Mouse (Mus musculus) thymus, postnatal 4 days (tissue): ENCODE measurements around the gene Max.

Experiments used
- DNase-seq: peaks from one replicate; pipeline ENCODE4 v3.0.0; 2021

Gene Max

DNA sequence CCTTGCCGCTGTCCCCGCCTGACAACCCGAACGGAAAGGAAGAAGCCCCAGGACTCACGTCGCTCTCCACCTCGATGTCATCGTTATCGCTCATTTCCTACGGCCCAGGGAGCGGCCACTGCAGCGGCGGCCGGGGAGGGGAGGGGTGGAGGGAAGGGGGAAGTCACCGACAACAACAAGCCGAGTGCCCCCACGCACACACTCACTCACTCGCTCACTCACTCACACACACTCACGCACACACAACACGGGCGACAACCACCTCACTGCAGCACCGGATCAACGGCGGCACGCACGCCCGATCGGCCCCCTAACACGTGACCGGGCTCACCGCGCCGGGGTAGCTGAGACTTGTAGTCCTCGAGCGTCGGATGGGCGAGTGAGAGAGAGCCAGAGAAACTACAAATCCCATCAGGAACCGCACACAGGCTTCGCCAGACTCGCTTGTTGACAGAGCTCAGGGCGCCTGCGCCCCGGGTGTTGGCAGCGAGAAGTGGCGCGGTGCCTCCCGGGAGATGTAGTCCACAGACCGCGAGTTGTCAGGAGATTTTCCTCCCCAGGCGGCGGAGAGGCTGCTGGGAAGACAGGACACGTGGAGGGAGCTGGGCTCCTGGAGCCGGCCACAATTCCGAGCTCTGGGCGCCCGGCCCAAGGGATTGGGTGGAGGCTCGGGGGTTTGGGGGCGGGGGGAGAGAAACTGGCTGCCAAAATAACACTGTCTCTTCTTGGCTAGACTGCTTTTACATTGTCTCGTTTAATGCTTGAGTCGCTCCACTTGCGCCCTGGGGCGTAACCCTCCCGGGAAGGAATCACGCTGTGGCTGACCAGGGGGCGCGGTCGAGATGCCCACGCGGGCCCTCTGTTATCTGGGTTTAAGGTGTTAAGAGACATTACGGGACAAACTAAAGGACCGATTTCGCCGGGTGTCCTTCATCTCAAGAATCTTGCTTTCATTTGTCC lies at the start of gene Max:
Max (minus strand) TSS at position 270 of the 960 bp plus-strand sequence.
- peak; percentile 95 for DNase-seq

DNA sequence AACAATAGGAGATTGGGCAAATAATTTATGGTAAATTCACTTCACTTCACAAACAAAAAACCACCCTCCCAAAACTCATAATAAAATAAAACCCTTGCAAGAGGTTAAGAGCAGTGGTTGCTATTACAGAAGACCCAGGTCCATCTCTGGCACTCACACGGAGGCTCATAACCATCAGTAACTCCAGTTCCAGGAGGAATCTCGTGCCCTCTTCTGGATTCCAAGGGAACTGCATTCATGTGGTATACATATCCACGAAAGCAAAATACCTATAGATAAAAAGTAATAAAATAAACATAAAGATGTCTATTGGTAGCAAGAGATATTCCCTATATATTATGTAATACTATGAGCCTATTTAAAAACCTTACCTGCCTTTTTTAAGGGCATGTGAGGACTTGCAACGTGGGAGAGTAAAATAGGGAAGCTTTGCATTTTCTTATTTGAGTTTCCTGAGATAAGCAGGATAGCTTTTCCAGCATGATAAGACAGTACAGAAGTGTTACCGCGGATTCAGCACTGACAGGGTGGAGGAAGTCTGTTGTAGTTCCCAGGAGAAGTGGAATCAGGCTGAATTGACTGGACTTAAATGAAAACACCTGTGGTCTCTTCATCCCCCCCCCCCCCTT lies 49.2 kb upstream of the Max start:
- DNase-seq, result no peak

DNA sequence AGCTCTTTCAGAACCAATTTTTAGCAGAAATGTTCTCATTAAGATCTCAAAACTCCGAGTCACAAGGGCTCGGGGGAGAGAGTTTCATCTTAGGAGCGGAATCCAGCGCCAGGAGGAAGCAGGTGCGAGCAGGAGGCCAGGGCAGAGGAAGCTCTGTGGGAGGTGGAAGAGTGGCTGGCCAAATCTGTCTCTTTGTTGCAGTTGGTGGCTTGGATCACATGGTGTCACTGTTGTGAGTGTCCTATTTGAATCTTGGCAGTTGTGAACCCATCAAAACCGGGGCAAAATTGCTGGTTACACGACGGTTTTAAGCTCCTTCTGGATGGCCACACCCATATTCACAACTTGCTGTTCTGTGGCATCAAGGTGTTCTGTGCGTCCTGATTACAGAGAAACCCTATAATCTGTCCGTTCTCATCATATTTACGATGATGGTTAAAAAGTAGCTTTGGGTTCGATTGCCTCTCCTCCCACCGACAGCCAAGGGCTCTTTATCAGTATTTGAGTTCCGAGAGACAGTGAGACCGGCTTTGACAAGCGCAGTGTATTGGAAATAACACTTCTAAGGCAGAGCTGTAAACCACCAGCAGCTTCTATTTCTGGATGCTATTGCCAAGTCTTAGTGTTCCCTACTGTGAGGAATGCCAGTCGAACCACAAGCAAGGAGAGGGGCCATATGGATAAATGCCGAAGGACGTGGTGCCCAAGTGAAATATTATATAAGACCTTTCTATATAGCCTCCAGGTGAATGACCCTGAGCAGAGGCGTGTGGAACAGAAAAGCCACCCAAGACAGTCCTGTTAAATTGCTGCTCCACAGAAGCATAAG lies 47.4 kb upstream of the Max start:
- DNase-seq, result peak; percentile 63

DNA sequence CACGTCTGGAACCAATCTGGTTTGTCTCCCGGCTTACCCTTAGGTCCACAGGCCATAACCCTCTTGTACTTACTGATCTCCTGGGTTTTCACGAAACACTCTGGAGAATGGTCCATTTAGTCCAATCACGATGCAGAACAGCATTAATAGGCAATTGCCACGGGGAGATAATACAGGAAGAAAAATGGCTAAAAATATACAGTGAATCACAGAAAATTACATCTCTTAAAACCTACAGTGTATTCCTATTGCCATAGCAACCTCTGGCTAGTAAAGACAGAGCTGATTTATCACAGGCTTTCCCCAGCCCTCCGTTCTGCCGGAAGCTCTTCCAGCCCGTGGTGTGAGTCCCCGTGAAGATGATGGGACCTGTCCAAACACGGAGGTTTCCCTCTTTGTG lies 42.9 kb upstream of the Max start:
- no peak for DNase-seq

DNA sequence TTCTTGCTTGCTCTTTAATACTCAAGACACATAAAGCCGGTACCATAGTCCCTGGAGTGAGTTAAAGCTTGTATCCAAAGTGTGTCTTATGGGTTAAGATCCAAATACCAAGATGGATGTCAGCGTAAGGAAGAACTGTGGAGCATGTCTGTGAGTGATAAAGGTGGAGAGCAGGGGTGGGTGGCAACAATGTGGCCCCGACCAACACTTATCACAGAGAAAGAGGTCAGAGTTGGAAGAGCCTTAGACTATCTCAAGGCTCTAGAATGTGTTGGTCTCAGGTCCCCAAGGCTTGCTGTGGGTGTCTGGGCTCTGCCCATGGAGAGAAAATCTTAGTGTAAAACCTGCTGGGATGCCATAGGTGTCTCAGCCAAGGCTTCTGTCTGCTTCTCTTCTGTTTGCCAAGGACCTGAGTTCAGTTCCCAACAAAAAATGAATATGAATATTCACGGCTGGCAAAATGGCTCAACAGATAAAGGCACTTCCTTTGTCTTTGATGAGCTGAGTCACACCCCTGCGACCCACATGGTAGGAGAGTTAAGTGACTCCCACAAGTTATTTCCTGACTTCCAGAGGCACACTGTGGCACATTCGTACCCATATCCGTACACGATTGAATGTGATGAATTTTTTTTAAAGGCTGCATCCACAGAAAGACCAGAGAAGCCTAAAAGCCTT lies 40.7 kb upstream of the Max start:
- DNase-seq, result no peak

DNA sequence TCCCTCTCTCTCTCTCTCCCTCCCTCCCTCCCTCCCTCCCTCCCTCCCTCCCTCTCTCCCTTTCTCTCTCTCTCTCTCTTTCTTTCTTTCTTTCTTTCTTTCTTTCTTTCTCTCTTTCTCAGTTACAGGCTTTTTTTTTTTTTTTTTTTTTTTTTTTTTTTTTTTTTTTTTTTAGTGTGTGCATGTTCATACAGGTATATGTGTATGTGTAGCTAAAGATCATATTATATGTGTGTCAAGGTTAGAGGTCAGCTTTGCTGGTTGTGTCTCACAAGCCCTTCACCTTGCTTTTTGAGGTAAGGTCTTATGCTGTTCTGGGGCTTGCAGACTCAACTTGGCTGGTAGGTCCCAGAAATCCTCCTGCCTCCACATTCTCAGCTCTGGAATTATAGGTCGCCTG lies 39.3 kb upstream of the Max start:
- DNase-seq, result no peak

DNA sequence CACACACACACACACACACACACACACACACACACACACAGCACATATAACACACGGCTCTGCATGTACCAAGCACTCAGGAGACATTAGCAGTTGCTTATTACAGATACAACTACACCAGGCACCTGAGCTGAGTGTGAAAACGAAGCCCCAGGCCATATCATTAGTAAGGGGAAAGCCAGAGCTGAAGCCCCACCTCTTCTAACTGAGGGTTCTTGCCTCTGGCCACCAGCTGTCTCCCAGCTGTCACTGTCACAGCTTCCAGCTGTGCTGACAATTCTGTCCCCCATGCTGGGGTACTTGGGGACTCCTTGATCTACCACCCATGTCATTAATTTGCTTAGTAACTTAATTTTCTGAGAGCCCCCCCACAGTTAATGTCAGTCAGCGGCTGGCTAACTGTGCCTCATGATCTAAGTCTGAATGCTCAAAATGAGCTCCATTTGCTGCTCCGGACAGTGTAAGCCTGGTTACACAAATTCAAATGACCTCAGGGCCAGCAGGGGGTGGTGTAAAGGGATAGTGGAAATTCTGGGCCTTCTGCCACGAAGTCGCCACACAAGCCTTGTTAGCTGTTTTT lies 38.8 kb upstream of the Max start:
- no peak for DNase-seq

DNA sequence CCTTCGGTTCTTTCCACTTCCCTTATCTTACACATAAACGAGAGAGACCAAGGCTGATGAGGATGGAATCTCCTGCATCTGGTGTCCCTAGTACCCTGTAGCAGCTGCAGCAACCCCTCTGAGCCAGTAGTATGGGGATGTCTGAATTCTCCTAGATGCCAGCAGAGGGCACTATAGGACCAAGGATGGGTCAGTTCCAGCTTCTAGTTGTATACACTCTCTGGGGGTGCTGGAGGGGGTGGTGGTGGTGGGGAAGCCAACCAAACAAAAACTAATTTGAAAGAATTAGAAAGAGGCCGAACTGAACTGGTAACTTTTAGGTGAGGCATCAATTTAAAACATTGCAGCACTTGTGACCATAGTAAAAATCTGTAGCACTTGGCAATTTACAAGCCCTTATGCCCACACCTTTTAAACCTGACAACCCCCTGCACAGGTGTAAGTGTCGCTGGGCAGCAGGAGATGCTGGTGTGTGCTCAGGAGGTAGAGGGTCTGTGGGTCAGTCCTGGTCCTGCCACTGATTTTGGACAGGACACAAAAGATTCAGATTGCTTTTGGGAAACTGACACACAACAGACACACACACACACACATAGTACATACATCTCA lies 38.2 kb upstream of the Max start:
- peak; percentile 70 for DNase-seq

DNA sequence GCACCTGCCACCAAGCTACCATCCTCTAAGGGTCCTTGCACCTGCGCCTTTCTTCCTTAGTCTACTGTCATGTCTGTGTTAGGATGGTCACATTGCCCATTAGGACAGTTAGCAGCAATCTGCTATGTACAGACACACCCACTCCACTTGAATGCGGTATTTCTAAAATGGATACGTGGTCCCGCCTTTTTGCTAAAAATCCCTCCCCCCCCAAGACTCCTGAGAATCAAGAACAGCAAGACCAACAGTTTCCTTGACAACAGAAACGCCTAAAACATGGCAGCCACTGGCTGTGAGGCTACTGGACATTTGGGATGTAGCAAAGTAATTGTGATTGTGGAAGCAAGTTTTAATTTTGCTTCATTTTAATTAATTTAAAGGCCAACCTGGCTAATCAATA lies 32.8 kb upstream of the Max start:
- DNase-seq, result no peak

DNA sequence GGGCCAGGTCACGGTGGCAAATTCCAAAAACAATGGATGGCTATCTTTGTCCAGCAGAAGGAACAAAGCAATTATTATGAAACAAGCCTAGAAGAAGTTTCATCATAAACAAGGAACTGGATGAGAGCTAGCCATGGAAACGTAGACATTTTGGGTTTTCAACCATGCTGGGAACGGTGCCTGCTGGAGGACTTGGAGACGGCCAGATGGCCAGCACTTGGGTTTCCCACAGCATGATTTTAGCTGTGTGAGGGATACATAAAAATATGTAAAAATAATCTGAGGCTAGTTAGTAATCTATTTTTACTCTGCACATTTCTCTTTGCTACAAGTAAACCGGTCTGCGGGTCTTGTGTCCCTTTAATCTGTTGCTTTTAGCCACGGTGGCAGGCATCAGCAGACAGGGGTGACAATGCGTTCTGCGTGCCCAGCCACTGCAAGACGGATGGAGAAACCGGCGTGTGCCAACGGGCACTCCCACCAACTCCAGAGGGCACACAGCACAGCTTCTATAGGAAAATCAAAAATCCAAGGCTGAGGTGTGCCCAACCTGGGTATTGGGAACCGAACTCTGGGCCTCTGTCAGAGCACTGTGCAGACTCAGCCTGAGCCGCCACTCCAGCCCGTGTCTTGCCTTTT lies 31.0 kb upstream of the Max start:
- no peak for DNase-seq

DNA sequence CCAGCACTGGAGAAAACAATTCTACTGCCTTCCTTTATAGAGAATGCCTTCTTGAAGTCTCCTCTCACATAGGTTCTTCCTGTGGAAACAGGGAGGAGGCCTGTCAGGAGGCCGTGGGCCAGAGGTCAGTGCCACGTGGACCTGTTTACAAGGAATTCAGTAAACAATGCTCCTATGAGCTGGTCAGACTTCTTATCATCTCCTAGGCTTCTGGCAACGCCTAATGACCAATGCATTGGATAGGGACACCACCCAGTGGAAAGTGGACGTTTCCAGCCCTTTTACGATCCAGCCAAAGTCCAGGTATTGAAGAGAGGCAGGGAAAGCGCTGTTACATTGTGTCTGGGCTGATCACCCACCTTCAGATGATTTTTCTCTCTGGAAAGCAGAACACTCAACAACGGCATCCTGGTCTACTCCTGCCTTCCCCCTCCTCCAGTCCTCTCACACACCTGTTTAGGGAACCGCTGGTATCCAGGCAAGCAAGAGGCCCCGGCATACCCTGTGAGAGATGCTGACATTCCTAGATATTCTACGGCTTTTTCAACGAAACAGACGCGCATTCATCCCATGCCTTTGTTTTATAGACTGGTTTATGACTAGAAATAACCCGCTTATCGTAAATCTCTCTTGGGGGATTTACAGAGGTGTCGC lies 20.9 kb upstream of the Max start:
- no peak for DNase-seq

DNA sequence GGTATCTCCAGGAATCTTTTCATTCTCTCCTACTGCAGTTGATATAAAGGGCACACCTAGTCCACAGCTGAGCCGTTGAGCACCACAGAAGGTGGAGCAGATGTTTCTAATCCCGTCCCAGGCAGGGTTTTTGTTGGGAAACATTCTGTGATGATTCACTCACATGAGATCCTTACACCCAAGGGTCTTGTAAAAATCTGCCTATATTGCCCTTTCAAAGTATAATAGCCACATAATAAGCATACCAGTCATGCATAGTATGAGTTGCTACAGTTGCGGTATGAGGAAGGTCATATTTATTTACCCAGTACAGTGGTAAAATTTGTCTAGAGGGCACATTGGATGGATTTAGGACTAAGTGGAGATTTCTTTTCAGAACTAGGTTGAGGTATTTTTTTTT lies 17.5 kb upstream of the Max start:
- no peak for DNase-seq

DNA sequence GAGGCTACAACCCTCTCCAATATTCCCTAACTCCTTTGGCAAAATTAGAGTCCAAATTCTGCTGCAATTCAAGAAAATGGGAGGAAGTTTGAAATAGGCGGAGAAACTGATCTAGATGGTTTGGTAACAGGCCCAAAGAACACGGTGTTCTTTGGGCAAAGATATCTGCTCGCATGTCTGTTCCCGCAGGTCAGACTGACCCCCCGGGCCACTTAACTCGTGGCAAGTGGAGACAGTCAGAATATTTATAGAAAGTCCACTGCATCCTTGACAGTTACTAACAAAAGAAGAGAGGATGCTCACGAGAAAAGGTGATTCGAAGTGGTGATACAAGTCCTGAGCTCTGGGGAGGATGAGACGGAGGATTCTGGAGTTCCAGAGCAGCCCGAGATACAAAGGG lies 10.7 kb upstream of the Max start:
- no peak for DNase-seq

DNA sequence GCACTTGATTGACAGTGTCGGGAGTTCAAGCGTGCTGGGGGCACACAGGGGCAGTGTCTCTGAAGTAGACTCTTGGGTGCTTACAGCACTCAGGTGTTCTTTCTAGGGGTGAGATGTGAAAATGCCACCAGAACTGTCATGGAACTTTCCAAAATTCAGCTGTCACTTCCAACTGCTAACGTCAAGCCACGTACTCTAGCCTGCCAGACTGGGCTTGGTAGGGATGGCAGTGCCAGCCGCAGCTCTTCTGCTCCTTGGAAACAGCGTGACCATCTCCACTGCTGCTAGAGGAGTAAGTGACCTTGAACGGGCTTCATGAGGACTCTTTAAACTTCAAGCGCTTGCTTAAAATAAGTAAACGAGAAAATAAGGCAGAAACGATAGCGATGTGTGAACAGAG lies 10.2 kb upstream of the Max start:
- DNase-seq, result no peak

DNA sequence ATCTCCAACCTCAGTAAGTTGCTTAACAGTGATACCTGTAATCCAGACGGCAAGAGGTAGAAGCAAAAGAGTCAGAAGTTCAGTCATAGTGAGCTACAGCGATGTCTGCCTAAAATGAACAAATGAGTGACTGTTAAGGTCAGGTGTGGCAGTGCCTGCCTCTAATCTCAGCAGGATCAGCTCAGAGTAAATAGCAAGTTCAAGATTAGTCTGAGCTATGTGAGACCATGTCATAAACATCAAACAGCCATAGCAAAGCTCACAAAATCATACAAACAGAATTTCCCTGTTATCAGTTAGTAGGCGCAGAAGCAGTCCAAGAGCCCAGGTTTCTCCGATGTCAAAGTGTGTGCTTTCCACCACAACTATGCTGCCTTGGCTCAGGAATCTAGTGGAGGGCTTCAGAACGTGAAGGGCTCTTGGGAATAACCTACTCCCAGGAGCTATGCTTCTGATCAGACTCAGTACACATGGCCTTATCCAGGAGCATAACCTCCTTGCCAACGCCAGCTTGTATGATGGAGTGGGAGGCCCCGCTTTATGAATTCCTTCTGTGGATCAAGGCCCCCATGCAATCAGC lies 9.7 kb upstream of the Max start:
- no peak for DNase-seq

DNA sequence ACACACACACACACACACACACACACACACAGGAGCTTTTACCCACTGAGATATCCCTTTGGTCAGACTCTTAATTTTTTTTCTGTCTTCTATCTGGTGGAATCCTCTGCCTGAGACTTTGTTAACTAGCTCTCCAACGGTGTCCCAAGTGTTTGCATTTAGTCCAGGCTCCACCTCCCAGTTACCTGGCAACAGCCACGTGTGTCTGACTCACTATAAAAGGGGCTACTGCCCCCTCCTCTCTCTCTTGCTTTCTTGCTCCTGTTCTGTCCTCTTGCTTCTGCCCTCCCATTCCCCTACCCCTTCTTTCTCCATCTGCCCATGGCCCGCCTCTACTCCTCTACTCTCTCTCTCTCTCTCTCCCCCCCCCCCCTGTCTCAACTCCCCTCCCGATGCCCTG lies 3.9 kb upstream of the Max start:
- no peak for DNase-seq

DNA sequence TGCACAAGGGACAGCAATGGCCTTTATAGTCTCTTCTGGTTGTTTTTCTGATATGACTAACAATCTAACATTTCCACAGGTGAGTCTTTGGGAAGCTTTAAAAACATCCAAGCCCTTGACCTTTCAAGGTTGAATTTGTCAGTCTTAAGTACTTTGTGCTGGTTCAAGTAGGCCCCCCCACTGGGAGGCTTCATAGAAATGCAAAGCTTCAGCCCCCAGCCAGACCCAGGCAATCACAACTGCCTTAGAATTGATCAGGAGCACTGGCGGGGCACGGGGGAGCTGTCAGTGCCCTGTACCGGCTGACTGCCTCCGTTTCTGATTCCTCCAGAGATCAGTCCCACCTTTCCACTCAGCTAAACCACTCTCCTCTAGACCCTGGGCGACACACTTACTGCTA lies 3.1 kb upstream of the Max start:
- no peak for DNase-seq

DNA sequence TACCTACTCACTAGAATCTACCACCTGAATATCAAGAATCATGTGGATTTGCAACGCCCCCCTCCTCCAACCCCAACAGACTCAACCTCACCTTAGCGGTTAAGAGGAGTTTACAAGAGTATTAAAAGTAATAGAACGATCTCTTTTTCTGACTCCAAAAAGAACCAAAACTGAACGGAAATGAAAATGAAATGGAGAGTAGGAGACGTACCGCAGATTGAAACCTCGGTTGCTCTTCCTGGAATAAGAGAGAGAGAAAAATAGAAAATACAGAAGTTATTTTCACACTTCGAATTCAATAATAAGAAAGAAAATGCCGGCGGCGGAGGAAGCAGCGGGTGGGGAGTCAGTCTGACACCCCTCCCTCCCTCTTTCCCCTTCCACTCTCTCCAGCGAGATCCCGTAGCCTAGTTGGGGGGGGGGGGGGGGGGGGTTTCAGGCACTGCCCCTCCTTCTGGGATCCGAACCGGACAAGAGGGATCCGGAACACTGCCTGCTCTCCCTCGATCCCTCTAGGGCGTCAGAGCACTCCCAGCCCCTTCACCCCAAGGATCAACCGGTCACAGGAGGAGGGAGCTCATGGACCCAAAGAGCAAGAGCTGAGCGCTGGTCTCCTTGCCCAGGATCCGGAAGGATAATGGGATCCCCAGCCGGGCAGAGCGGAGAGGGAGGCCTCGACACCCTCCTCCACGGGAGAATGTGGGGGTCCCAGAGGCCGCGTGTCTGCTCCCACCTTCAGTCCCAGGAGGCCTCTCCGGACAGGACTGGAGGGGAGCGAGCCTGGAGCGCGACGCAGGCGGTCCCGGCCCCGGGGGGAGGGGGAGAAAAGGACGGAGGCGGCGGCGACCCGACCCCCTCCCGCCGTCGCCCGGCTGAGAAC lies 709 bp downstream of the Max start:
- peak; percentile 75 for DNase-seq

DNA sequence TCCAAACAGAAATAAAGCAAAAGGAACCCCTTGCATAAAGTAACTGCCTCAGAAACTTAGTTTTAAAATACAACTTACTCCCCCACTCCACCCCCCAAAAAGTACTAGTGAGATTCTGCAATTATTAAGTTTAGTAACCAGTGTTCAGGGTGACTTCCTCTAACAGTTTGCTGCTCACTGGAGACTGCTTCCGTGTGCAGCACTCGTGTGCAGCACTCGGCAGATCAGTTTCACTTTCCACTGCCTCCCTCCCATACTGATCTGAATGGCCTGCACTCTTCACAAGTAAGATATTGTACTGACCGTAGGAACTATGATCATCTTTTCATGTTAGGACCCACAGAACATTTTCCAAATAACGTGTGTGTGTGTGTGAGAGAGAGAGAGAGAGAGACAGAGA lies 4.3 kb downstream of the Max start:
- peak; percentile 48 for DNase-seq
